Comparison of ENCODE assay signal across 8 mouse cellular contexts in genomic region chr9:98424291-98424690, GRCm38 (mm10). TPM values are rescaled to one million over a fixed set of nuclear protein-coding genes. Genes with fewer than 3 reads are reported as not detected.
A peak's percentile ranks its signal among the peaks of the same experiment; 100 is the strongest.
DNase-seq lines count a peak whose midpoint lies in the region; ATAC-seq and TF ChIP-seq lines count a peak whose summit lies in the region.

No protein-coding gene starts in this region.

- 5% methylated on average over 8 of the region's 8 CpGs for WGBS in embryonic facial prominence, embryonic 12.5 days
- 2% methylated on average over 8 of the region's 8 CpGs for WGBS in neural tube, embryonic 12.5 days

- ATAC-seq in embryonic facial prominence, embryonic 12.5 days (ENCODE audit: insufficient number of reproducible peaks, insufficient read depth, low FRiP score, low TSS enrichment), result no peak
- no peak; the same call in 1 of the 2 replicates for ATAC-seq in neural tube, embryonic 12.5 days (ENCODE audit: low FRiP score, low read depth)

- H3K4me2 ChIP-seq in embryonic facial prominence, embryonic 12.5 days (replicated peaks), result peak overlapping the region; percentile 70
- peak overlapping the region; percentile 72 for H3K4me2 ChIP-seq in neural tube, embryonic 12.5 days (replicated peaks)

- H3K9me3 ChIP-seq in embryonic facial prominence, embryonic 12.5 days, result no peaks in the 10 kb centered on the region
- H3K9me3 ChIP-seq in neural tube, embryonic 12.5 days, result no peaks in the 10 kb centered on the region

- peaks cover 55% of the 10 kb centered on the region for H3K4me1 ChIP-seq in embryonic facial prominence, embryonic 12.5 days
- peaks cover 46% of the 10 kb centered on the region for H3K4me1 ChIP-seq in neural tube, embryonic 12.5 days

- intact Hi-C loops in gastrocnemius, postnatal 14 days (cut with DNase I; ENCODE audit: low total_unique reads), result loop anchor here (5.0 kb wide), 1 partner anchor 113 kb away; no protein-coding TSS in a partner anchor

- no peak for TF ChIP-seq CTCF in layer of hippocampus, adult 2 months (conservative IDR thresholded peaks at IDR 0.05)

- no peak for DNase-seq in layer of hippocampus, adult 2 months (ENCODE audit: low spot score in 2 of 2)
- DNase-seq in layer of hippocampus, adult 9-11 months, result no peak
- DNase-seq in induced T-regulatory cell, adult 2 months (ENCODE audit: low read depth), result peak; percentile 3
- no peak for DNase-seq in cerebellum, postnatal 25 days
- no peak for DNase-seq in right cerebral cortex, postnatal 14 days
- DNase-seq in gastrocnemius, postnatal 14 days, result no peak

- H3K36me3 ChIP-seq in embryonic facial prominence, embryonic 12.5 days, result 0 out of 2 replicates have a peak, but pooled peaks cover 4% of the 10 kb centered on the region
- H3K36me3 ChIP-seq in neural tube, embryonic 12.5 days, result no peaks in the 10 kb centered on the region

- no peak overlapping the region for H3K27ac ChIP-seq in layer of hippocampus, adult 2 months
- H3K27ac ChIP-seq in embryonic facial prominence, embryonic 12.5 days, result no peak overlapping the region
- H3K27ac ChIP-seq in neural tube, embryonic 12.5 days, result peak overlapping the region; percentile 53; the same call in 1 of the 2 replicates

- H3K9ac ChIP-seq in embryonic facial prominence, embryonic 12.5 days, result 0 out of 2 replicates have a peak overlapping the region, but pooled peaks have one; percentile 69
- peak overlapping the region; percentile 75 for H3K9ac ChIP-seq in neural tube, embryonic 12.5 days

- no peaks in the 10 kb centered on the region for H3K27me3 ChIP-seq in embryonic facial prominence, embryonic 12.5 days
- H3K27me3 ChIP-seq in neural tube, embryonic 12.5 days (replicated peaks), result no peaks in the 10 kb centered on the region

- H3K4me3 ChIP-seq in layer of hippocampus, adult 2 months, result peak overlapping the region; percentile 52
- H3K4me3 ChIP-seq in embryonic facial prominence, embryonic 12.5 days, result peak overlapping the region; percentile 49
- H3K4me3 ChIP-seq in neural tube, embryonic 12.5 days, result peak overlapping the region; percentile 52

RNA-seq across cellular contexts. Expression of gene Rbp1, which starts 1.5 kb away (rescaled TPM):
- total RNA-seq in layer of hippocampus, adult 2 months (2021), result 1 to 10 TPM; 4.3 to 4.9 TPM
- 81.0 and 85.8 TPM in 2 replicates for polyA plus RNA-seq in embryonic facial prominence, embryonic 12.5 days (2016; fragmentation: Nextera tagmentation; extraction: Ambion mirVana)
- 177 and 179 TPM in 2 replicates for polyA plus RNA-seq in neural tube, embryonic 12.5 days (2016; fragmentation: Nextera tagmentation; extraction: Ambion mirVana)
- total RNA-seq in gastrocnemius, postnatal 14 days (2021), result 1 to 10 TPM; 2.3 to 4.0 TPM
